Mouse (Mus musculus) G1E (cell line): ENCODE data around the gene Samd8.

Experiments used
- CTCF ChIP-seq: IDR thresholded peaks from 2 replicates; pipeline ENCODE4 v1.5.1; 2012; ENCODE audit warnings: low read depth, low read length, inconsistent platforms, mixed read lengths
- GATA1 ChIP-seq: IDR thresholded peaks from 2 replicates; pipeline ENCODE4 v1.6.1; 2012; ENCODE audit warnings: borderline replicate concordance, low read length, inconsistent platforms, mixed read lengths
- GATA2 ChIP-seq: IDR thresholded peaks from 2 replicates; pipeline ENCODE4 v1.6.1; 2012; ENCODE audit warnings: low read depth, low read length, inconsistent platforms, borderline replicate concordance
- POLR2AphosphoS5 ChIP-seq: IDR thresholded peaks from 2 replicates; pipeline ENCODE4 v1.6.1; 2012; ENCODE audit warnings: low read depth, low read length, inconsistent platforms; ENCODE audit not compliant: insufficient replicate concordance
- TAL1 ChIP-seq: conservative IDR thresholded peaks from 2 replicates; pipeline ENCODE4 v1.6.1; 2012; ENCODE audit warnings: low read depth, low read length, inconsistent platforms, mixed read lengths

GRCm38 (mm10) chr14:21773946-21774345 is 23.6 kb downstream of the Samd8 start:
- no peak for TF ChIP-seq CTCF
- no peak for TF ChIP-seq POLR2AphosphoS5
- no peak for TF ChIP-seq GATA2
- TF ChIP-seq TAL1, result no peak
- TF ChIP-seq GATA1, result no peak
